Mouse (Mus musculus): ENCODE measurements around the gene Pycr2. TPM values are rescaled to one million over a fixed set of nuclear protein-coding genes. Genes with fewer than 3 reads are reported as not detected.
"Not testable (repeated sequence)": the region's sequence is repeated elsewhere in the genome, so short reads cannot be mapped to it uniquely, and the experiment has no call there.

Gene Pycr2
- polyA plus RNA-seq, 1 experiment from 2014 or later = 113 TPM

- Histone ChIP-seq H3K27ac (no peak overlapping the region), H3K4me3 (no peak overlapping the region), H3K9ac (no peak overlapping the region), H3K4me2 (replicated peaks) (no peak overlapping the region), H3K4me1 (no peaks in the 10 kb centered on the region; the same call in 1 of the 2 replicates), H3K27me3 (peaks cover 56% of the 10 kb centered on the region), H3K9me3 (no peaks in the 10 kb centered on the region), H3K36me3 (no peaks in the 10 kb centered on the region)
- ATAC-seq (ENCODE audit: low FRiP score, low read depth) = no peak
- WGBS = 46% methylated on average over 3 of the region's 3 CpGs
Observed at GRCm38 (mm10) chr1:180931106-180931505, 27.0 kb downstream of the Pycr2 start.

GRCm38 (mm10) chr1:180933659-180934058 lies 29.6 kb downstream of the Pycr2 start:
- H3K4me2 ChIP-seq (replicated peaks) = no peak overlapping the region
- H3K27me3 ChIP-seq = peaks cover 69% of the 10 kb centered on the region
- no peak overlapping the region for H3K4me3 ChIP-seq
- H3K27ac ChIP-seq = no peak overlapping the region
- WGBS = 27% methylated on average over 6 of the region's 6 CpGs
- no peak overlapping the region for H3K9ac ChIP-seq
- H3K36me3 ChIP-seq = no peaks in the 10 kb centered on the region
- no peaks in the 10 kb centered on the region for H3K9me3 ChIP-seq
- ATAC-seq (ENCODE audit: low FRiP score, low read depth) = no peak
- H3K4me1 ChIP-seq = no peaks in the 10 kb centered on the region; the same call in 1 of the 2 replicates

GRCm38 (mm10) chr1:180934467-180935419 lies 30.6 kb downstream of the Pycr2 start, which contains the start of gene Lefty1:
TSS of gene Lefty1 (plus strand) at chr1:180935022.
- ATAC-seq (ENCODE audit: low FRiP score, low read depth) = no peak
- H3K9me3 ChIP-seq = no peaks in the 10 kb centered on the region
- peaks cover 63% of the 10 kb centered on the region for H3K27me3 ChIP-seq
- H3K27ac ChIP-seq = no peak within 1 kb of the TSS
- no peak within 1 kb of the TSS for H3K4me2 ChIP-seq (replicated peaks)
- 15% methylated on average over 21 of the region's 21 CpGs for WGBS
- H3K36me3 ChIP-seq = no peaks in the 10 kb centered on the region
- H3K4me3 ChIP-seq = no peak within 1 kb of the TSS
- no peak within 1 kb of the TSS for H3K9ac ChIP-seq
- H3K4me1 ChIP-seq = no peaks in the 10 kb centered on the region; the same call in 1 of the 2 replicates

GRCm38 (mm10) chr1:180936610-180937398 lies 32.7 kb downstream of the Pycr2 start:
- 2% methylated on average over 40 of the region's 41 CpGs for WGBS
- H3K27ac ChIP-seq, H3K9me3 ChIP-seq, H3K36me3 ChIP-seq: not testable (repeated sequence)
- Histone ChIP-seq H3K9ac (peak overlapping the region; percentile 50; the same call in 1 of the 2 replicates), H3K4me2 (replicated peaks) (peak overlapping the region; percentile 59), H3K4me3 (peak overlapping the region; percentile 30), H3K4me1 (peaks cover 10% of the 10 kb centered on the region), H3K27me3 (peaks cover 75% of the 10 kb centered on the region)
- peak; percentile 68; the same call in 1 of the 2 replicates for ATAC-seq (ENCODE audit: low FRiP score, low read depth)

- H3K36me3 ChIP-seq; ATAC-seq (ENCODE audit: low FRiP score, low read depth): not testable (repeated sequence)
- H3K27me3 ChIP-seq = peaks cover 72% of the 10 kb centered on the region
Observed at GRCm38 (mm10) chr1:180937631-180938030, 33.5 kb downstream of the Pycr2 start.

GRCm38 (mm10) chr1:180938781-180939180 lies 34.7 kb downstream of the Pycr2 start:
- H3K9me3 ChIP-seq; H3K4me2 ChIP-seq (replicated peaks); H3K4me3 ChIP-seq; H3K36me3 ChIP-seq; H3K27ac ChIP-seq; H3K9ac ChIP-seq; ATAC-seq (ENCODE audit: low FRiP score, low read depth): not testable (repeated sequence)
- peaks cover 67% of the 10 kb centered on the region for H3K27me3 ChIP-seq
- WGBS = 81% methylated on average over 2 of the region's 2 CpGs
- H3K4me1 ChIP-seq = peaks cover 26% of the 10 kb centered on the region

More at GRCm38 (mm10) chr1:180937631-180938030, 33.5 kb downstream of the Pycr2 start:
- not testable (repeated sequence) for H3K9me3 ChIP-seq; H3K4me3 ChIP-seq; H3K9ac ChIP-seq; H3K27ac ChIP-seq; H3K4me2 ChIP-seq (replicated peaks)
- H3K4me1 ChIP-seq = peaks cover 14% of the 10 kb centered on the region
- WGBS = 28% methylated on average over 13 of the region's 13 CpGs

- peak overlapping the region; percentile 90; the same call in 1 of the 2 replicates for H3K4me3 ChIP-seq
Observed at GRCm38 (mm10) chr1:180940776-180941460, 36.8 kb downstream of the Pycr2 start.

GRCm38 (mm10) chr1:180941726-180942125 lies 37.6 kb downstream of the Pycr2 start:
- Histone ChIP-seq H3K4me1 (peaks cover 55% of the 10 kb centered on the region), H3K27ac (peak overlapping the region; percentile 77), H3K9ac (peak overlapping the region; percentile 87), H3K4me2 (replicated peaks) (peak overlapping the region; percentile 87), H3K9me3 (no peaks in the 10 kb centered on the region), H3K27me3 (peaks cover 40% of the 10 kb centered on the region), H3K36me3 (peaks cover 3% of the 10 kb centered on the region), H3K4me3 (peak overlapping the region; percentile 90)
- 4% methylated on average over 18 of the region's 18 CpGs for WGBS
- ATAC-seq (ENCODE audit: low FRiP score, low read depth) = no peak

More at GRCm38 (mm10) chr1:180940776-180941460, 36.8 kb downstream of the Pycr2 start:
- Histone ChIP-seq H3K4me1 (peaks cover 47% of the 10 kb centered on the region), H3K27me3 (peaks cover 48% of the 10 kb centered on the region), H3K36me3 (no peaks in the 10 kb centered on the region), H3K27ac (no peak overlapping the region), H3K9ac (peak overlapping the region; percentile 87; the same call in 1 of the 2 replicates), H3K4me2 (replicated peaks) (peak overlapping the region; percentile 87), H3K9me3 (no peaks in the 10 kb centered on the region)
- ATAC-seq (ENCODE audit: low FRiP score, low read depth) = no peak
- 75% methylated on average over 7 of the region's 7 CpGs for WGBS

GRCm38 (mm10) chr1:180942166-180943031 lies 38.3 kb downstream of the Pycr2 start, which contains the start of gene Tmem63a:
TSS of gene Tmem63a (plus strand) at chr1:180942344.
- Histone ChIP-seq H3K9ac (peak within 1 kb of the TSS; percentile 87), H3K9me3 (no peaks in the 10 kb centered on the region), H3K36me3 (peaks cover 5% of the 10 kb centered on the region), H3K27me3 (peaks cover 33% of the 10 kb centered on the region), H3K4me1 (peaks cover 58% of the 10 kb centered on the region), H3K4me2 (replicated peaks) (peak within 1 kb of the TSS; percentile 87), H3K27ac (peak within 1 kb of the TSS; percentile 77), H3K4me3 (peak within 1 kb of the TSS; percentile 90)
- WGBS = under 1% methylated on average over 73 of the region's 73 CpGs
- ATAC-seq (ENCODE audit: low FRiP score, low read depth) = peak; percentile 21

GRCm38 (mm10) chr1:180943032-180943644 lies 39.0 kb downstream of the Pycr2 start:
- 37% methylated on average over 11 of the region's 11 CpGs for WGBS
- peaks cover 8% of the 10 kb centered on the region for H3K36me3 ChIP-seq
- H3K27me3 ChIP-seq = peaks cover 26% of the 10 kb centered on the region
- ATAC-seq (ENCODE audit: low FRiP score, low read depth) = no peak
- peaks cover 59% of the 10 kb centered on the region for H3K4me1 ChIP-seq
- H3K9me3 ChIP-seq = no peaks in the 10 kb centered on the region
- peak overlapping the region; percentile 77 for H3K27ac ChIP-seq
- H3K4me3 ChIP-seq = peak overlapping the region; percentile 90
- peak overlapping the region; percentile 87 for H3K9ac ChIP-seq
- peak overlapping the region; percentile 87 for H3K4me2 ChIP-seq (replicated peaks)

Measured in limb, embryonic 13.5 days (tissue).